Mouse (Mus musculus): ENCODE measurements around the gene Cd3eap.

Cd3eap gene

DNA sequence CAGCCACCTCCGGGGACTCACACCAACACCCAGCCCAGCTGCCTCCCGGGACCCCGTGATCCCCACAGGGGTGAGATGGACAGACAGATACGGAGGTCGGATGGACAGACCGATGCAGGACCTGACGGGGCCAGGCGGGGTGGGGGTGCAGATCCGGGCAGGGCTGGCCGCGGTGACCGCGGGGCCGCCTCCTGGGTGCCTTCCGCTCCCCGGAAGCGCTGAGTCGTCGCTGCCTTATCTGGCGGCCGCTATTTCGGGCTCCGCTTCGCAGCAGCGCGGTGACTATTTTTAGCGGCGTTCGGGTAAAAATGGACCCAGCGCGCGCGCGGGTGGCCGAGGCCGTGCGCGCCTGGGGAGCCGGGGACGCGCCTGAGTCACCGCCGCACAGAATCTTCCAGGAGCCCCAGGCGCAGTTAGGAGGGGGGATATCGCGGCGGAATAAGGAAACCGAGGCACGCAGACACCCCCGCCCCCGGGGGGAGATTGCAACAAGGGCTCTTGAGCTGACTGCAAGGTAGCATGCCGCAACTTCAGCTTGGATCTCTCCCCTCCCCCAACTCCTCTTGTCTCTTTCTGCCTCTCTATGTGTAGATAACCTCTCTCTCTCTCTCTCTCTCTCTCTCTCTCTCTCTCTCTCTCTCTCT is 26.5 kb downstream of the Cd3eap start:
- DNase-seq (ENCODE audit: low read depth), result peak; percentile 65

- DNase-seq (ENCODE audit: low read depth), result peak; percentile 37
These were observed 27.4 kb downstream of the Cd3eap start for GRCm38 (mm10) chr7:19331910-19332309.

DNA sequence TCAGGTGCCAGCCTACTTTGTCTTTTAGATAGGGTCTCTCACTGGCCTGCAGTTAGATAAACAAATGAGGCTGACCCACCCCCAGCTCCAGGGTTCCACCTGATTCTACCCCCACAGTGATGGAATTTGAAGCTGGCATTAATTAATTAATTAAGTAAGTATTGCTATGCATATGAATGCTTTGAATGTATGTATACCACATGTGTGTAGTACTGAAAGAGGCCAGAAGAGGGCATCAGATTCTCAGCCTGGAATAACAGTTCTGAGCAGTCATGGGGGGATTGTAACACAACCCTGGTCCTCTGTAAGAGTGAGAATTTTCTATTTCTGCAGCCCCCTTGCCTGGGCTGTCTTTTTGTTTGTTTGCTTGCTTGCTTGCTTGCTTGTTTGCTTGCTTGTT is 30.9 kb downstream of the Cd3eap start:
- DNase-seq (ENCODE audit: low read depth), result peak; percentile 52

GRCm38 (mm10) chr7:19327782-19328181 is 31.5 kb downstream of the Cd3eap start:
- no peak for DNase-seq (ENCODE audit: low read depth)

- DNase-seq (ENCODE audit: low read depth), result peak; percentile 88
These were observed 32.2 kb downstream of the Cd3eap start for GRCm38 (mm10) chr7:19327128-19327527.

GRCm38 (mm10) chr7:19326359-19326758 is 32.9 kb downstream of the Cd3eap start:
- peak; percentile 59 for DNase-seq (ENCODE audit: low read depth)

GRCm38 (mm10) chr7:19325262-19326199 is 33.8 kb downstream of the Cd3eap start:
- no peak for DNase-seq (ENCODE audit: low read depth)

DNA sequence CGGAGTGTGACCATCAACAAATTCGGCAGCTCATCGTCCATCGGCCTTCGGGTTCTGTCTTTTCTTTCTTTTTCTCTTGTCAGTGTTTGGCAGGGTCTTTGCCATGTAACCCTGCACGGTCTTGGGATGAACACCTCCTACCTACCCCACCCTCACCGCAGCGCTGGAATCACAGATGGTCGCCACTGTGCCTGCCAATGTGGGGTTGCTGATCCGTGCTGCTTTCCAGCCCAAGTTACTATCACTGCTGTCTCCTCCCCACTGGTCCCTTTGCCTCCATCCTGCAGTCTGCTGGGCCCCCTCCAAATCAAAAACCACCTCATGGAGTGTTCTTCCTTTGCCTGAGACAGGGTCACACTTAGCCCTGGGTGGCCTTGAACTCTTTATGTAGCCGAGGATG is 35.1 kb downstream of the Cd3eap start:
- DNase-seq (ENCODE audit: low read depth), result no peak

GRCm38 (mm10) chr7:19322489-19322888 is 36.8 kb downstream of the Cd3eap start:
- DNase-seq (ENCODE audit: low read depth), result no peak

GRCm38 (mm10) chr7:19321464-19321863 is 37.8 kb downstream of the Cd3eap start:
- DNase-seq (ENCODE audit: low read depth), result peak; percentile 62

DNA sequence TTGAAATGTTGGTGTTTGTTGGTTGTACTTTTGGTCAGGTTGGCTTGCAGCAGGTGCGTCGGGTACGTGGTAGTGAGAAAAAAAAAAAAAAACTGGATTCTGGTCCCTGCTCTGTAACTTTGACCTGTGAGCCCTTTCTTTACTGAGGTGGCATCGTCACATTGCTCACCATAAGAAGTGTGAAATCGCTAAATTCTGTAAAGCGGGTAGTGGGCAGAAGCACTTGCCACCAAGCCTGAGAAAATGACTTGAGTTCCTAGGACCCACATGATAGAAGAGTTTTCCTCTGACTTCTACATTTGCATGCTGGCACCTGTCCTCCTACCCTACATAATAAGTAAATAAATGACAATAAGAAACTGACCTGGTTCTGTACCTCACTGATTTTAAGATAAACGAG is 38.6 kb downstream of the Cd3eap start:
- no peak for DNase-seq (ENCODE audit: low read depth)

- peak; percentile 93 for DNase-seq (ENCODE audit: low read depth)
These were observed 39.4 kb downstream of the Cd3eap start for GRCm38 (mm10) chr7:19319906-19320305.

DNA sequence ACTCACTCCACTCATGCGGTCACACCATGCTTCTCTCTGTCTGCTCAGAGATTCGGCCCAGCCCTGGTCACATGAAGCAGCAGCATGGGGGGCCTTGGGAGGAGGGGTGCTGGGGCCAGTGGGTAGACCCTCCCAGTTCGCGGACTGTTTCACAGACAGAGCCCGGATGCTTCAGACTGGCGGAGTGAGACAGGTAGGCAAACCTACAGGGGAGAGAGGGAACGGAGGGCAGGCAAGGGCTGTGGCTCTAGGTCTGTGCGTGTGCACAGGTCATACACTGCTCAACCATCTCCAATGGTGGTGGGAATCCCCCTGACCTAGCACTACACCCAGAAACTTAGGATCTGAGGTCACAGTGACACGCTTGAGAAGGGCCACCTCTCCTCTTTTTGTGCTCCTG is 39.8 kb downstream of the Cd3eap start:
- DNase-seq (ENCODE audit: low read depth), result no peak

- DNase-seq (ENCODE audit: low read depth), result no peak
These were observed 40.6 kb downstream of the Cd3eap start for GRCm38 (mm10) chr7:19318676-19319075.

GRCm38 (mm10) chr7:19318201-19318600 is 41.1 kb downstream of the Cd3eap start:
- DNase-seq (ENCODE audit: low read depth), result no peak

DNA sequence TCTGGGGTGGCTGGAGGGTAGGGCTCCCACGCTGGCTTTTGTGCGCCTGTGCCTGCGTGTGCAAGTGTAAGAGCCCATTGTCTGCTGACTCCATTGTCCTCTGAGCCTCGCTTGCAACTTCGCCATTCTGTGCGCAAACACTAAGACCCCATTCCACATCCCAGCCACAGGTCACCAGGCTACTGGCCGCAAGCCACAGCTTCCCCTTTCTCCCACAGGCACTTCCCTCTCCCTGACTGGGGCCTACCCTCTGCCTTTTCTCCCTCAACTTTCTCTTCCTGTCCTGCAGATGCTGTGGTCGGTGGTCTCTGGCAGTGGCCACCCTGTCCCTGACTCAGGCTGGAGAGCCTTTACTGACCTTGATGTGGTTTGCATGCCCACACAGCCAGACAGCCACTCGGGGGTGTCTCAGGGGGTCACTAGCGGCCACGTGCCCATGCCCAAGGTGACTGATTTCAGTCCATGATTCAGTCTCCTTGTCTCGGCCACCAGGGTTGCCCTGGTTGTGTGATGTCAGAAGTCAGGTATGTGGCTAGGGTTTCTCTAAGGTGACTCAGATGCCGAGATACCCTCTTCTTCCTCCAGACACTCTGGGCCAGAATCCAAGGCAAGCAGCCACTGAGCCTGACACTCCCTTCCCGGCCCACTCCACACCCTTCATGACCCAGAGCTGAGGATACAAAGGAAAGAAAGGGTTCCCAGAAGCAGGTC is 42.7 kb downstream of the Cd3eap start:
- DNase-seq (ENCODE audit: low read depth), result peak; percentile 93

GRCm38 (mm10) chr7:19314033-19314432 is 45.2 kb downstream of the Cd3eap start:
- no peak for DNase-seq (ENCODE audit: low read depth)

GRCm38 (mm10) chr7:19311991-19312390 is 47.3 kb downstream of the Cd3eap start:
- no peak for DNase-seq (ENCODE audit: low read depth)

- DNase-seq (ENCODE audit: low read depth), result peak; percentile 97
These were observed 49.2 kb downstream of the Cd3eap start, which contains the start of gene Fosb for GRCm38 (mm10) chr7:19309884-19310641. Fosb (minus strand) TSS chr7:19310051.

- no peak for DNase-seq (ENCODE audit: low read depth)
These were observed 49.9 kb downstream of the Cd3eap start for GRCm38 (mm10) chr7:19309278-19309883.
